Mouse (Mus musculus) retina, adult 2 months (tissue): ENCODE data around the gene Fbxw4.

Experiments
- DNase-seq: peaks from one replicate; pipeline ENCODE4 v3.0.0-alpha.2; 2012; ENCODE audit warnings: low read depth, low spot score

Fbxw4 gene

DNA sequence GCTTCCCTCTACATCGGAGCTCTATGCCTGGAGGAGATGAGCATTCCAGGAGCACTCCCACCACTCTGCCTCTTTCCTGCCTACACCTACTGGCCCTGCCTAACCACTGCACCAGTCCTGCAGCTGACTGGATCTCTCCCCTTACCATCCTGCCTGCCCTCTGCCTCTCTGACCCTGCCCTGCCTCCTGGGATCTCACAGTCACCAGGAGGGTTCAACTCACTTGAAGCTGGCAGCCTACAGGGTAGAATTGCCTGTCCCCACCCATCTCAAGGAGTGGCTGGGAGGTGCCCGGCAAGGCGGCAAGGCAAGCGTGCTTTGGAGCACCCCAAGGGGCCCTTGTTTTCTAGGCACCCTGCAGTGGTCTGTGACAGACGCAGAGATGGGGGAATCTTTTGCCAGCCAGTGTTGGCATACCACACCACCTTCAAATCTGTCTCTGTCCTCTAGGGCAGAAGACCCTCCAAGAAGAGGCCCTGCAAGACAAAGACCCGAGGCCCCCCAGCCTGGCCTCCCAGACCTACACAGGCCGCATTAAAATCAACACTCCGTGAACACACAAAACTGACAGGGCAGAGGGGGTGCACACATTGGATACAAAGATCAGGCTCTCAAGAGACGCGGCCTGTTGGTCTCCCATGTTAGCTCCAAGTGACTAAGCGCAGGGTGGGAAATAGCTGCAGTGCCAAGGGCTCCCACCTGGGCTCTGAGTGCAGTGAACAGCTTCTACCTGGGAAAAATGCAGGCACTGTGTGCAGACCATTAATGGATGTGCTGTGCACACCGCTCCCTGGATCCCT, 44.5 kb downstream of the Fbxw4 start:
- DNase-seq = no peak

DNA sequence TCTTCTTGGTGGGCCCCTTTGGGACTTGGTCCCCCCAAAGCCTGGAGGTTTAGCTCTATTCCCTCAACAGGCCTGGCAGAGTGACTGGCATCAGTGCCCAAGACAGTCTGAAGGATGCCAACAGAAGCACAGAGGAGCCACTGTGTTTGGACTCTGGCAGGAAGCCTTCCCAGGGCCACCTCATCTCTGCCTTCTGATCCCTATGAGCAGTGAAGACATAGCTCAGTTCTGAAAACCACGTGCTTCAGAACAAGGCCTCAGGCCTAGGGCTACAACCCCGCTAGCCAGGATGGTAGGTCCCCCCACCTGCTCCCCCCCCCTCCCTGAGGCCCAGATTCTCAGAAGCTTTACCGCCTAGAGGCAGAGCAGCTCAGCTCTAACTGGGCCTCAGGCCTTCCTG, 45.2 kb downstream of the Fbxw4 start:
- no peak for DNase-seq

DNA sequence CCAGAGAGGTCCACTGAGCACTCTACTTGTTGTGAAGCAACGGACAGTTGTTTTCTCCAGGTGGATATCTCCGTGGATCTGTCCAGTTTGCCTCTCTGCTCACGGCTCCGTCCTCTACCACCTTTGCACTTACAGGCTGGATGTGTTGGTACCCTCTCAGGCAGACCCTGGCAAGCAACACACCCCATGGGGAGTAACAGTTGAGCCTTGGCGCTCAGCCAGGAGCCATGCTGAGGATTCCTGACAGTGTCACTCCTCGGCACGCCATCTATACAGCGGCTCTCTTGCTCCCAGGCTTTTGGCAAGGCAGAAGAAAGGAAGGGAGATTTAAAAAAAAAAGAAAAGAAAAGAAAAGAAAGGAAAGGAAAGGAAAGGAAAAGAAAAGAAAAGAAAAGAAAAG, 45.7 kb downstream of the Fbxw4 start:
- no peak for DNase-seq

DNA sequence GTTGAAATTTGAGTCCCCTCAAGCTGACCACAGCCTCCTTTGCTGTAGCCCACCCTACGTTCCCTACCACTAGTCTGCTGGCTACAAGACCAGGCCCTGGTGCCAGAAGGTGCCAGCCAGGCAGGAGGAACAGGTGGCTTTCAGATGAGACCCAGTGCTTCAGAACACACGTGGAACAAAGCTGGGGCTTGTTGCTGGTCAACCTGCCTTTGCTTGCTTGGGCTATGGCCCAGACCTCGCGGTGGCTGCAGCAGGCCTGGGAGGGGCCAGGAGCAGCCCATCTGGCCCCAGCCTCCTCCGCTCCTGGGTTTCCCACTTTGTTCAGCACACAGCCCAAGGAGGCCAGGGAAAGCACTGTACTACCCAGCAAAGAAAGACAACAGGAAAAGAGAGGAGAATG, 49.3 kb downstream of the Fbxw4 start:
- DNase-seq = no peak

DNA sequence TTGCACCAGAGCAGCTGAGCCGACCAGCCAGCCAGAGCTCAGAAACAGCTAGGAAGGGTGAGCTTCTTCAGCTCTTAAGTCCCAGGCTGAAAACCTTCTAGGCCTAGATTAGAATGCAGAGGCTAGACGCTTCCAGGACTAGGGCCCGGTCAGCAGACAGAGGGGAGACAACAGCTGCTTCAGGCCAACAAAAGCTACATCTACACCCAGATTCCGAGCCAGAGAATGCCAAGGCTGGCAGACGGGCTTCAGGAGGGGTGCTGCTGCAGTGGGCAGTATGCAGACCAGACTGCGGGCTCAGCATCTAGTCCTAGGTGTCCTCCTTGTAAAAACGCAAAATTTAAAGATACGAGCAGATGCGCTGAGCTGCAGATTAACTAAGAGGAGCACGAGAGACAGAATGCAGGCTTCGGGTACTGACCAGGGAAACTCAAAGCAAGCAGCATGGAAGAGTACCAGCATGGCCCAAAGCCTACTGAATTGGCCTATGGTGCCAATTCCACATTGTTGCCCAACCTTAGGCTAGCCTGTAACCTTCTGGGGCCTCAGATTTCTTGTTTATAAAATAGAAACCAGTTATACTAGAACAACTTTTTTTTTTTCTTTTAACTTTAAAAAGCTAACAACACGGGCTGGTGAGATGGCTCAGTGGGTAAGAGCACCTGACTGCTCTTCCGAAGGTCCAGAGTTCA, 51.3 kb downstream of the Fbxw4 start:
- DNase-seq = no peak

DNA sequence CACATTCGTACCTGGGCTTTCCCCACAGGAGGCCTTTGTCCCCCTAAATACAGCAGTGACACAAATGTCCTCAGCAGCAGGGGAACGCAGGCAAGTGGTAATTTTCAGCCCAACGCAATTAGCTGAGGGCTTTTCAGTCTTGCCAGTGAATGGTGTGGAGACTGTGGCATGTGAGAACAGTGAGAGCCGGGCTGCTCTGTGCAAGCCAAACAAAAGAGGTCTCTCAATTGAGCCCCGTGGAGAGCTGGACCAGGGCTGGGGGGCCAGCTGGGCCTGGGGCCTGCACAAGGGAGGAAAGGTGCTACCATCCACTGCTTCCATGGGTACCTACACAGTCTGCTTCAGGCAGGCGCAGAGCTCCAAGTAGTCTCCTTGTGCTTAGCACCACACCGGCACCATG, 52.6 kb downstream of the Fbxw4 start:
- DNase-seq = no peak

DNA sequence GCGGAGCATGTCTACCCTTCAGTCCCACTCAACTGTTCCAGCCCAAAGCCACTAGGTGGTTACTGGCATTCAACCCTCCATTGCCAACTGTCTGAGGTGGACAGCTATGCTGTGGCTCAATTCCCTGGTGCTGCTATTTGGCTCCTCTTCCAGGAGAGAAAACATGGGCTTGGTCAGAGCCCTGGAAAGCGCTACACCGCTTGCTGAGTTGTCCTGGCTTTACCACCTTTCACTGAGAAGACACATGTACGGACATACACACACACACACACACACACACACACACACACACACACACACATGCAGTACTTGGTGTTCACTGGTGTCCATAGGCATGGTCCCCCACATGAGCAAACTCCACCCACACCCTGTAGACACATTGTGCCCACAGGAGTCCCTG, 53.4 kb downstream of the Fbxw4 start:
- no peak for DNase-seq

DNA sequence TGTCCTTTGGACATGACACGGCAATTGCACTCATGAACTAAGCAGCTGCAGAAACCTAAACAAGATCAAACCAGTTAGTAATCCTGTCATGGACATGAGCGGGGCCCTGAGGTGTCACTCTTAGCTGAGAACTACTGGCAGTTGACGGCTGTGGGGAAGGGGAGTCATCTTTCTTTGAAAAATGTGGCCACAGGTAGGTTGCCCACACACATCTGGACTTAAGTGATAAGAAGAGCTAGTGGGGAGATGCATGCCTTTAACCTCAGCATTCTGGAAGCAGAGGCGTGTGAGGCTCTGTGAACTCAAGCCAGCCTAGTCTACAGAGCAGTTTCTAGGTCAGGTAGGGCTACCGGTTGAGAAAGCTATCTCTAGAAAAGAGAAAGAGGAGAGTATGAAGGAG, 57.5 kb downstream of the Fbxw4 start:
- DNase-seq = no peak

DNA sequence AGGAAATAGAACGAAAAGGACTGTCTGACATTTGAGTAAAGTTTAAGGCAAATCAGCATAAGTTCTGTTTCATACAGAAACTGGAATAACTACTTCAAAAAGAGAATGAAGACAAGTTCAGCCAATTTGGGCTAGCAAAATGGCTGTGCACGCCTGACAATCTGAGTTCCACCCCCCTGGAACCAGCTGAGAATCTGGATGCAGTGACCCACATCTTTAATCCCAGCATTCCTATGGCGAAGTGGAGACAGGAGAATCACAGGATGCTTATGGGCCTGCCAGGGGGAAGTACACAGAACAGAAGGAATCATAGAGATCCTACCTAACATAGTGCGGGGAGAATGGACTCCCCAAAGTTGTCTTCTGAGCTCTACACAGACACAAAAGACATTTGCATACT, 63.0 kb downstream of the Fbxw4 start:
- DNase-seq = no peak

DNA sequence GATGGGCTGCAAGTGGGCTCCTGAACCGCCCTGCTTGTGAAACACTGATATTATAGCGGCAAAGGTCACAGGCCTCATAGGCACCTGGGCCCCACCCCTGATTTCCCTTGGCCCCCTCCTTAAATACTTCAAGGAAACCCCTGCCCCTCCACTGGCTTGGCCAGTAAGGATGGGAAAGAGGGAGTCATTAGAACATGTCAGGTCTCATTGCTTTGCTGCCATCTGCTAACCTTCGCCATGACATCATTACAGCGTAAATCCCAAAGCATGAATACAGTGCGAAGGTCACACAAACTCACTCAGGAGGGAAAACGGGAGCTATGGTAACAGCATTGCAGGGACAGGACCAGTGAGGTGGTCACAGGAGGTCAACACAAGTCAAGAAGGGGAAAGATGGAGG, 63.7 kb downstream of the Fbxw4 start:
- no peak for DNase-seq

DNA sequence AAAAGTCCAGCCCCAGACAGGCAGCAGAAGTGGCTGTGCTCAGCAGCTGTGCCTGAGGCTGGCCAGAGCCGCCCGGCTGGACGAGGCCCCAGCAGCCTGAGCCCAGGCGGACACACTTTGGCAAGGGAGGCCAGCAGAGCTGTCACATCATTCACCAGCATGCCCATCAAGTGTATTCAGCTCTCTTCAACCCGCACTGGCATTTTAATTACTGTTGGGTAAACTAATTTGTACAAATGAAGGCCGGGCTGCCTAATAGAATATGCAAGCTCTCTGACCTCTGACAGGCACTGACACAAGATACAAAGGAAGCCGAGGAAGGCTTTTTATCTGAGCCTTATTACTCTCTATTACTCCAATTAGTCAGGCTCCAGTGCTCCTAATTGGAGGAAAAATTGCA, 64.1 kb downstream of the Fbxw4 start:
- DNase-seq = no peak

DNA sequence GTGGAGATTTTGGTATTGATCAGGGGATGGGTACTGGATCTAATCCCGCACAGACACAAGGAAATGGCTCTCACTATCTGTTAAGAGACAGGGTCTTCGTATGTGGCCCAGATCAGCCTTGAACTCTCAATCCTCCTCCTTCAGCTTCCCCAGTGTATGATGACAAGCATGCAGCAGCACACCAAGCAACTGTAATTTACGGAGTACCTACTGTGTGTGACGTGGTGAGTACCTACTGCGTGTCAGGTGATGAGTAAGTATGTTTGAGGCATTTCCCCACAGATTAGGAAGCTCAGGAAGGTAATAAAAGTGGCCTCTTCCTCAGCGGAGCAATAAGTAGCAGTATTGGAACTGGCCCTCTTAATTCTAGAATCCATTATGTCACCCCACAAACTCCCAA, 64.6 kb downstream of the Fbxw4 start:
- DNase-seq = no peak

DNA sequence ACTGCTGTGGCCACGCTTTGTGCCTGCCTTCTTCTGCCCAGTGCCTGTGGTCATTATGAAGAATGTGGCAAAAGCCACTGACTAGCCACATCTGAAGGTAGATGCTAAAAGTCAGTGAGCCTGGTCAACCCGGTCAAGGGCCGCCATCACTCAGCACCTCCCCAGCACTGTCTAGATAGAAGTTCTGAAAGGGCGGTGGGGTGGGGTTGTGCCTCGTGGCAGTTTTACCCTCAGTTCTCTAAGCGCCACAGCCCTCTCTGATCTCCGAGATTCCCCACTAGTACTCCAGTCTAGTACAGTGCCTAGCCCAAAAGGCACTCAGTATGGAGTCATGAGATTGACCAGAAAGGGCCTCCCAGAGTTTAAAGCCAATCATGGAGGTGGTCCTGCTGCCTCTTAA, 66.0 kb downstream of the Fbxw4 start:
- DNase-seq = no peak

DNA sequence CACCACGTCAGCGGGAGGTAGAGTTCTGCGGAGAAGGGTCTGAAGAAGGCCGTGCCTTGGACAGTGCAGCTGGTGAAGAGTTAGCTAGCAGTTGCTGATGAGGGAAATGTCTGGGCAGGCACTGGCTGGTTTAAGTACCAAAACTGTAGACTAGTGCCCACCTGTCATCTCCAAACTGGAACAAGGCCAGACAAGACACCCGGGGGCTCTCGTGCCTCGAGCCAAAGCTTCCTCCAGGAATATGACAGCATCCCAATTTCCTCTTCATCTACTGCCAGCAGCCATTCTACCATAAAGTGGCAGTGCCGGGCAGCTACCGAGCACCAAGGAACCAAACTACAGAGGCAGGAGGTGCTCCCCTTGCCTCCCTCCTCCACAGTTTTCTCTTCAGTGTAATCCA, 67.2 kb downstream of the Fbxw4 start:
- no peak for DNase-seq

DNA sequence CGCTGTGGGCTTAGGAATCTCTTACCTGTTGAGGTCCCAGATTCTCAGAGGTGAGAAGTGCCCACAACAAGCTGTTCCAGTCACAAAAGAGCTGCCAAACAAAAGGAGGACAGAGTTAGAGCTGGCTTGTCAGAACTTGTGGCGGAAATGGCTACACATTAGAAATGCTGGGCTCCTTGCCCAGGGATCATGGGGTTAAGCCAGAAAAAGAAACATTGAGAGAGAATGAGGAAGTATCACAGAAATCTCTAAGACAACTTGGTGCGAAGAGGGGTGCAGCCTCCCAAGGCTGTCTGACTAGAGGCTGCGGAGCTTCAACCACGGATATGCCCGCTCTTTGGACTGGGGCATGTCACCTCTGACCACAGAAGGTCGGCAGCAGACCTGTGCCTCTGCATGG, 68.4 kb downstream of the Fbxw4 start:
- DNase-seq = no peak

DNA sequence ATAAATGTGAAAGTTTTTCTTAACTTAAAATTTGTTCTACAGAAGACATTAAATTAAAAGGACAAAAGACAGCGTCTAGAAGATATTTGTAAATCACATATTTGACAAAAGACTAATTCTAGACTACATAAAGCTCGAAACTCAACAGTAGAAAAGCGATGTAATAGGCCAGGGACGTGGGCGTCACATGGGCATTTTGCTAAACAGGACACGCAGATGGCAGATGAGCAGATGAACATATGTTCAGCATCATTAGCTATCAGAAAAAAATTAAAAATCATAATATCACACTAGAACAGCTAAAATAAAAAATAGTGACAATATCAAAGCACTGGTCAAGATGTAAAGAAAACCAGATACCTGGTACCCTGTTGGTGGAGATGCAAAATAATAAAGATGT, 70.4 kb downstream of the Fbxw4 start:
- no peak for DNase-seq

DNA sequence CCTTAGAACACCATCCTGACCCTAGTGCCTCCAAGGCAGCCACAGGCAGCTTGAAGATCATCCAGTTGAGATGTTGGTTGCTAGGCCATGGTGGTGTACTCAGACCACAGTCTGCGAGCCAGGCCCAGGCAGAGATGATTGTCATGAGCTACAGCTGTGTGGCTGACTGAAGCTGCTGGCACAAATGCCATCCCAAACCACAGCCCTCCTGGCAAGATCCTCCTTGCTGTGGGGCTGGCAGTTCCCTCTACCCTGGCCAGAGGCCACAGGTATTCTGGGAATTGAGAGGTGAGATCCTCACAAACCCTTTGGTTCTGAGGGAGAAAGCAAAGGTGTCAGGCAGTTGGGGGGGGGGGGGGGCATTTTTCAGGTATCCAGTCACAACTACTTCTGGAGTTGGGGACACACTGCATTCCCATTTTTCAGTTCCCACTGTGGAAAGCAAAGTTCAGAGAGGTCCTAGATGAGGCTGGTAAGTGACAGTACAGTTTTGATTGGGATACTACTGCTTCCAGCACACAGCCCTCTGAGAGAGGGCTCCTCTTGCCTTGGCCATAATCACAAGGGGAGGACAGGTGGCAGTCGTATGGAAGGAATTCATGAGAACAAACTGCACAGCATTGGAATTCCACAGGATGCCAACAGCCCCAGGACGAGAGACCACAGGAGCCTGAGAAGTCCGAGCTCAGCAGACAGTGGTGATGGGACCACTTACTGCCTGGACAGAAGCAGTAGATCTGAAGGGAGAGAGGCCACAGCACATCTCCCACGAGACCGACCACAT, 72.4 kb downstream of the Fbxw4 start:
- no peak for DNase-seq

DNA sequence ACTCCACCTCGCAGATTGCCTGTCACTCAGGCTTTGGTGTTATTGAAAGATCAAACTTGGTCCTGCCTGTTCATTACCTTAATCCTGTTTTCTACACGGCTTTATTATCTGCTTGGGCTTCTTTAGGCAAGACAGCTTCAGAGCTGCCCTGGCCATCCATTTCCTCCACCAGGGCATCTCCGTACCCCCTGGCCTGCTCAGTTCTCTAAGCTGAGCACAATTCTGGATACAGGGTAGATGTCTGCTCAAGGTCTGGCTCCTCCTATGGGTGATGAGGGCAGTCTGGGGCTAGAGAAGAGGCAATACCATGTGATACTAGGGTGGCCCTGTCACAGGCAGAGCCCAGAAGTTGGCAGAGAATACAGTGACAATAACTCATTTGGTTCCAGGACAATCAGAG, 73.3 kb downstream of the Fbxw4 start:
- no peak for DNase-seq

DNA sequence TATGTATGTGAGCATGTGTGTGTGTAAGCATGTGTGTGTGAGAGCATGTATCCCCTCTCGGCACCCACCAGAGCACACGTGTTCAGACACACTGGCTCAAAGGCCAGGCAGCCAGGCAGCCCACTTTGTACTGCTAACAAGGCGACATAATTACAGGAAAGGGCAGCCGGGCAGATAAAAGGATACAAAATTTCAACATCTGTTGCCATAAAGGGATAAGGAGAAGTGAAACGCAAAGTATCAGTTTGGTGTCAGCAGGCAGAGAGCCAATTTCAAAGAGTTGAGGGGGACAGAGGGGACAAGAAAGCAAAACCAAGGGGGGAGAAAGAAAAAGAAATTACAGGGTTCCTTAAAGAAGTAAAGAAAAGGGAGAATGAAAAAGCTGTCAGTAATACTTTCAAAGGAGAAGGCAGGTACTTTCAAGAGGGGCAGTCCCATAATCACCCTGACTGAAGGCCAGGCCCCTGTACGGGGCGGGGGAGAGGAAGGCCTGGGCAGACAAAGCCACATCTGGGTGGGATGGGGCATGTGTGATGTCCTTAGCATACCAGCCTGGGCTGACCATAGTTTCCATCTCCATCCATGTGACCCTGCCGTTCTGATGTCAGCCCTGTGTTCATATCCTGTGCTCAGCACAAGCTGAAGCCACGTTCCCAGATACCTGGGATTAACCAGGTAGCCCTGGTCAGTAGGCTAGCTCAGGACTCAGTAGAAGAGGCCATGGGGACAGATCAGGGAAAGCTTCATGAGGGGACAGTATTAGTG, 75.1 kb downstream of the Fbxw4 start:
- no peak for DNase-seq

DNA sequence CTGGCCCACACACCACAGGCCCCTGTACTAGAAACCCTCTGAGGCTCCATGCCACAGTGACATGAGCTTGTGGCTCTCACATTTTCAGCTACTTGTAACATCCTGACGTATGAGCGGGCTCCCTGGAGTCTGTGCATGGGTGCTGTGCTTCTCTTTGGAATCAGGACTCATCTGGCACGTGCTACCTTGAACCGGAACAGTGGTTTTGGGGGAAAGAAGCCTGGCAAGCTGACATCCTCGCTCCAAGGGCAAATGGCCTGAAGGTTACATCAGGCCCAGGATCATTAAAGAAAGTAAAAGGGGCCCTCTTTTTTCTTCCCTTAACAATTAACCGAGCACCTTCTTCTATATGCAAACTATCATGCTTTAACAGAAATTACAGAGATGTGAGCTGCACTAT, 77.0 kb downstream of the Fbxw4 start:
- DNase-seq = no peak

DNA sequence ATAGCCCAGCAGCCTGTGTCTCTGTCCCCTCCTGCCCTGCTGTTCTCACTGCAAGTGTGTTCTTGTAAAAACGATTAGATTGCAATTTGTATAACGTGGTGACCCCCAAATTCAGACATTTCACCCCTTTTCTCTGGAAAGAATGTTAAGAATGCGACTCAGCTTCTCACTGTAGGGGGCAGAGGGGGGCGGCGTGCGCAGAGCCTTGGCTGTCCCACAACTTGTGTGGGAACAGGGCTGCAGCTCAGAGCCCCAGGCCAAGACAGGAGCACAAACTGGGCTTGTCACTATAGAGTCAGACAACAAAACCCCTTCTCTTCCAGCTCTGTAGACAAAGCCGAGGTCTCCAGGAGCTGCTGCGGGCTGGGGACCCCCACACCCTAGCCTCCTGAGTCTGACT, 78.0 kb downstream of the Fbxw4 start:
- no peak for DNase-seq

DNA sequence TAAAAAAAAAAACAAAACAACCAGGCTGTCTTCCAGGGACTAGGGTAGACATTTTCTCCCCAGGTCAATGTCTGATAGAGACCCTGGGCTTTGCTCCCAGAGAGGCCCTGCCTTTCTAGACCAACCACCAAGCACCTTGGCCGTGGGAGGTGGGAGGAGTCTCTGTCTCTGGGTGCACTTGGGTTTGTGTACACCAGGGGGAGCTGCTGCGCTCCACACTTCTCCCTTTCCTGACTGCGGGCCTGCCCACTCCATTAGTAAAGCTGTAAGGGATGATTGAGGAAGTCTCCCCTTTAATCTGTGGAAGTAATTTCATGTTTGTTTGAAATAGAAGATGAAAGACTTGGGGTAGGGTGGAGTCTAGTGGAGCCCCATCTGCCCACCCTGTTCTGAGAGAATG, 78.9 kb downstream of the Fbxw4 start:
- no peak for DNase-seq
